Mouse (Mus musculus) thymus, adult 2 months (tissue): Measurements from ENCODE around the gene Hoxa6. TPM values are rescaled to one million over a fixed set of nuclear protein-coding genes. Genes with fewer than 3 reads are reported as not detected.

ENCODE experiments used
- DNase-seq: peaks from one replicate; pipeline ENCODE4 v3.0.0; 2021
- H3K27ac ChIP-seq: fragments of 200-500 bp; 2 replicates; pipeline ENCODE4 v1.5.1; 2012; ENCODE audit warnings: low read length, control low read depth; ENCODE audit not compliant: control insufficient read depth, insufficient read depth
- H3K27me3 ChIP-seq: fragments of 200-500 bp; 2 replicates; pipeline ENCODE4 v1.6.1; 2012; ENCODE audit warnings: mild to moderate bottlenecking, low read length, moderate library complexity, mixed read lengths; ENCODE audit not compliant: control insufficient read depth, insufficient read depth
- H3K36me3 ChIP-seq: fragments of 200-500 bp; 2 replicates; pipeline ENCODE4 v1.6.1; 2012; ENCODE audit warnings: mild to moderate bottlenecking, low read length, moderate library complexity; ENCODE audit not compliant: control insufficient read depth, insufficient read depth
- H3K4me1 ChIP-seq: fragments of 200-500 bp; replicated peaks from 2 replicates; pipeline ENCODE4 v1.6.1; 2012; ENCODE audit warnings: low read length; ENCODE audit not compliant: control insufficient read depth, insufficient read depth
- H3K4me3 ChIP-seq: fragments of 200-500 bp; 2 replicates; pipeline ENCODE4 v1.5.1; 2012; ENCODE audit warnings: mild to moderate bottlenecking, low read length, control low read depth, moderate library complexity; ENCODE audit not compliant: control insufficient read depth, insufficient read depth
- CTCF ChIP-seq: fragments of 200-500 bp; IDR thresholded peaks from 2 replicates; pipeline ENCODE4 v1.5.1; 2012; ENCODE audit warnings: mild to moderate bottlenecking, control low read depth, low read length, moderate library complexity, borderline replicate concordance; ENCODE audit not compliant: control insufficient read depth, poor library complexity, insufficient read depth; ENCODE audit errors: extremely low read depth
- POLR2A ChIP-seq: fragments of 200-500 bp; IDR thresholded peaks from 2 replicates; pipeline ENCODE4 v1.6.1; 2012; ENCODE audit warnings: mild to moderate bottlenecking, low read length, control low read depth, moderate library complexity; ENCODE audit not compliant: control insufficient read depth, poor library complexity, insufficient read depth; ENCODE audit errors: extremely low read depth
- WGBS: fragments of 180-500 bp; shearing (Covaris S2); methylation state at CpG from one replicate; pipeline ENCODE4 v1.1.7; 2018; 5-methylcytosine and 5-hydroxymethylcytosine counted together
- polyA plus RNA-seq: library from polyadenylated mRNA; depleted of rRNA; stranded (reverse); fragments of >200 nt; gene quantifications from 2 replicates; pipeline ENCODE4 v1.2.3, GENCODE M21; 2012

The Hoxa6 gene
- polyA plus RNA-seq, 1 experiment, result 0.39 TPM

DNA sequence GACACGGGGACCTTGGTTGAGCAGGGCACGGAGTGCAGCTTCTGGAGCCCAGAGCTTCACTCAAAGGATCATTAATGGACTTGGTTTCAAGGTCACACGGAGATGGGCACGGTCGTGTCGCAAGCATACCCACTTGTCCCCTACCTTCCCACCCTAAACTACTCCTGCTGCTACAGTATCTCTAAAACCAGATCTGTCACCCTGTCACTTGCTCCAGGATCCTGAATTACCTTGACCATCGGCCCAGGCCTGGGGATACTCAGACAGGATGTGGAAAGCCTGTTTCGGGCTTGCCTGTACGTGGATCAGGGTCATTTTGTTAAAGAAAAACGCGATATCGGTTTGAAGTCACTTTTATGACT lies 1.1 kb upstream of the Hoxa6 start:
- H3K27ac ChIP-seq, result no peak overlapping the region
- H3K36me3 ChIP-seq, result no peaks in the 10 kb centered on the region
- H3K4me1 ChIP-seq, result peaks cover 18% of the 10 kb centered on the region
- H3K4me3 ChIP-seq, result no peak overlapping the region
- TF ChIP-seq CTCF, result no peak
- TF ChIP-seq POLR2A, result no peak
- WGBS, result 71% methylated on average over 12 of the region's 12 CpGs
- peaks cover 13% of the 10 kb centered on the region; the same call in 1 of the 2 replicates for H3K27me3 ChIP-seq
- DNase-seq, result no peak

- TF ChIP-seq POLR2A, result no peak
- TF ChIP-seq CTCF, result no peak
- Histone ChIP-seq H3K27me3 (peaks cover 13% of the 10 kb centered on the region; the same call in 1 of the 2 replicates), H3K27ac (no peak overlapping the region), H3K4me3 (no peak overlapping the region), H3K36me3 (no peaks in the 10 kb centered on the region), H3K4me1 (peaks cover 18% of the 10 kb centered on the region)
- DNase-seq, result no peak
- 31% methylated on average over 18 of the region's 18 CpGs for WGBS
Measured at GRCm38 (mm10) chr6:52208868-52209684, 554 bp upstream of the Hoxa6 start.

- TF ChIP-seq POLR2A (no peak), CTCF (no peak)
- H3K27ac ChIP-seq, result no peak overlapping the region
Measured at GRCm38 (mm10) chr6:52207684-52207976, 892 bp downstream of the Hoxa6 start.

DNA sequence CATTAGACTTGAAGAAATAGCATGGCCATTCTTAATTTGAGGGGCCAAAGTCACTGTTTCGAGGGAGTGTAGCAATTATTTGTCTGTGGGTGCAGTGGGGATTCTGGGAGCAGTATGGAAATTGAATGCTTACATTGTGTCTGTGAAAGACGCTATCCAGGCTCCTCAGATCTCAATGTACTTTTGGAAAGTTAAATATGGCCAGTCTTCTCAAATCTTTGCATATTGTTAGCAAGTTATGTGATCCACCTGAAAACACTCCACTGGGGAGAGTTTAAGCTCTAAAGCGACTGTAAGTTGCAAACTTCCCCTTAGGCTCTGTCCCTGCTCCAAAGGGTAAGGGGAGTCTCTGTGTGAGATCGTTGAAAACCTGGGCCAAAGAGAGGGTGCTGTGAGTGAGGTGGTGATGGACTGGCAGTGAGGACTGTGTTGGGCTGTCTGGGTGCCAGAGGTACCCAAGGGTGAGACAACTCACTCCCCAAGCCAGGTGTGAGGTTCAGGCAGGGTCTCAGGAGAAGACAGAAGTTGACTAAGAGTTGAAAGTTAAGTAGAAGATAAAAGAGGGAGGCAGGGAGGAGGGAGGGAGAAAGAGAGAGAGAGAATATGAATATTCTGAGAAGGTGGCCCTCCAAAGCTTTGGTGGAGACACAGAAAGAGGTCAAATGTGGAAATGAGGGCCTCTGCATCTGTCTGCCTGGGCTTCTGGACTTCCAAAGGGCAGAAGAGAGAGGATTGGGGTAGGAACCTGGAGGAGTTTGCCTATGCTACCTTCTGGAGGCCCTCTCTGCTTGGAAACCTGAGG lies 1.4 kb downstream of the Hoxa6 start:
- H3K27ac ChIP-seq, result no peak overlapping the region
- H3K36me3 ChIP-seq, result no peaks in the 10 kb centered on the region
- TF ChIP-seq CTCF (no peak), POLR2A (no peak)
- WGBS, result 86% methylated on average over 4 of the region's 4 CpGs
- H3K4me3 ChIP-seq, result no peak overlapping the region
- DNase-seq, result no peak
- H3K4me1 ChIP-seq, result peaks cover 8% of the 10 kb centered on the region
- H3K27me3 ChIP-seq, result peaks cover 6% of the 10 kb centered on the region; the same call in 1 of the 2 replicates

More at GRCm38 (mm10) chr6:52207684-52207976, 892 bp downstream of the Hoxa6 start:
- DNase-seq, result no peak
- Histone ChIP-seq H3K36me3 (no peaks in the 10 kb centered on the region), H3K27me3 (peaks cover 10% of the 10 kb centered on the region; the same call in 1 of the 2 replicates), H3K4me1 (peaks cover 13% of the 10 kb centered on the region), H3K4me3 (no peak overlapping the region)

GRCm38 (mm10) chr6:52205638-52206621 lies 2.6 kb downstream of the Hoxa6 start:
- Histone ChIP-seq H3K36me3 (no peaks in the 10 kb centered on the region), H3K4me1 (peaks cover 3% of the 10 kb centered on the region), H3K27ac (no peak overlapping the region), H3K4me3 (no peak overlapping the region), H3K27me3 (peaks cover 4% of the 10 kb centered on the region; the same call in 1 of the 2 replicates)
- no peak for DNase-seq
- WGBS, result 94% methylated on average over 55 of the region's 55 CpGs
- TF ChIP-seq CTCF (no peak), POLR2A (no peak)

GRCm38 (mm10) chr6:52205221-52205620 lies 3.3 kb downstream of the Hoxa6 start:
- Histone ChIP-seq H3K36me3 (no peaks in the 10 kb centered on the region), H3K27me3 (peaks cover 4% of the 10 kb centered on the region; the same call in 1 of the 2 replicates), H3K27ac (no peak overlapping the region), H3K4me3 (no peak overlapping the region), H3K4me1 (peaks cover 3% of the 10 kb centered on the region)
- DNase-seq, result no peak
- 95% methylated on average over 14 of the region's 14 CpGs for WGBS
- no peak for TF ChIP-seq CTCF
- no peak for TF ChIP-seq POLR2A
